Mouse (Mus musculus) MEL (cell line): ENCODE measurements around the gene Enpp7.

ENCODE experiments used
- CHD1 ChIP-seq: IDR thresholded peaks from 2 replicates; pipeline ENCODE4 v1.6.1; 2012; ENCODE audit warnings: low read depth, mild to moderate bottlenecking, inconsistent platforms, low read length, improper control_type of control experiment
- CTCF ChIP-seq, 3 experiments: IDR thresholded peaks in 2 of 3; conservative IDR thresholded peaks in 1 of 3; 2 replicates each; pipeline ENCODE4 v1.5.1; 2011 to 2012; ENCODE audit warnings: low read length in 3 of 3, low read depth in 2 of 3, mild to moderate bottlenecking in 2 of 3, improper control_type of control experiment in 1 of 3, inconsistent platforms in 1 of 3, mixed read lengths in 1 of 3, moderate library complexity in 1 of 3; ENCODE audit not compliant: control insufficient read depth in 1 of 3, insufficient read depth in 1 of 3, poor library complexity in 1 of 3, severe bottlenecking in 1 of 3
- GATA1 ChIP-seq: IDR thresholded peaks from 2 replicates; pipeline ENCODE4 v1.6.1; 2011; ENCODE audit warnings: low read depth, low read length, improper control_type of control experiment
- HCFC1 ChIP-seq: IDR thresholded peaks from 2 replicates; pipeline ENCODE4 v1.6.1; 2012; ENCODE audit warnings: low read depth, mild to moderate bottlenecking, inconsistent platforms, low read length, improper control_type of control experiment, moderate library complexity
- MAFK ChIP-seq: IDR thresholded peaks from 2 replicates; pipeline ENCODE4 v1.6.1; 2011; ENCODE audit warnings: low read depth, mild to moderate bottlenecking, low read length, improper control_type of control experiment, borderline replicate concordance
- MAX ChIP-seq: IDR thresholded peaks from 2 replicates; pipeline ENCODE4 v1.6.1; 2011; ENCODE audit warnings: low read length, improper control_type of control experiment
- POLR2A ChIP-seq, 2 experiments: IDR thresholded peaks; 2 replicates each; pipeline ENCODE4 v1.6.1; 2011 to 2012; ENCODE audit warnings: low read length in 2 of 2, mild to moderate bottlenecking in 2 of 2, control low read depth in 1 of 2, improper control_type of control experiment in 1 of 2, low read depth in 1 of 2, moderate library complexity in 1 of 2; ENCODE audit not compliant: control insufficient read depth in 1 of 2, insufficient read depth in 1 of 2, poor library complexity in 1 of 2
- USF1 ChIP-seq: IDR thresholded peaks from 2 replicates; pipeline ENCODE4 v1.6.1; 2014; ENCODE audit warnings: low read depth, mild to moderate bottlenecking, inconsistent platforms, low read length, improper control_type of control experiment, moderate library complexity
- ZMIZ1 ChIP-seq: IDR thresholded peaks from 2 replicates; pipeline ENCODE4 v1.6.1; 2012; ENCODE audit warnings: low read depth, mild to moderate bottlenecking, inconsistent platforms, low read length, improper control_type of control experiment, moderate library complexity
- ZNF384 ChIP-seq: IDR thresholded peaks from 2 replicates; pipeline ENCODE4 v1.6.1; 2012; ENCODE audit warnings: low read depth, mild to moderate bottlenecking, inconsistent platforms, low read length, improper control_type of control experiment

DNA sequence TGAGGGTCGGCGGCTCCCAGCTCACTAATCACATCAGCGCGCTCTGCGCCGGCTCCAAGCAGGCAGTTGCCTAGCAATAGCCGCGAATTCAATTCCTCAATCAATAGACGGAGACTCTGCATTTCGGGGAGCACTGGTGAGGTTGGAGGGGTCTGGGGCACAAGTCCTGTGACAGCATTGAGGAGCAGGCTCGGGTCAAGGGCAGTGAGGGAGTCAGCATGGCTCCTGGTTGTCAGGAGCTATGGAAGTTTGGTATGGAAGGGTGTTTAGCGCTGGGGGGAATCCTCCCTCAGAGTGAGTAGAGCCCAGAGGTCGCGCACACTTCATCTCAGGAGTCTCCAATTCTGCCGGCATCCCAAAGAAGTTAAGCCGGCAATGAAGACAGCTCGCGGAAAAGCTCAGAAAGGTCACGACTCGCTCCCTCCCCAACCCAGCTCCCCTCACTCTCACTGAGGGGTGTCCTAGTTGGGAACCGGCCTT, 47.7 kb downstream of the Enpp7 start:
- TF ChIP-seq HCFC1 = no peak
- TF ChIP-seq POLR2A (IDR thresholded peaks at IDR 0.05; ENCODE audit: control insufficient read depth in 1 of 2, insufficient read depth in 1 of 2, low read depth in 1 of 2, low read length in 2 of 2, poor library complexity in 1 of 2) = no peak
- no peak for TF ChIP-seq MAFK
- no peak for TF ChIP-seq ZNF384
- no peak for TF ChIP-seq CTCF (IDR thresholded peaks at IDR 0.05 in 2 of 3, conservative IDR thresholded peaks at IDR 0.05 in 1 of 3; ENCODE audit: control insufficient read depth in 1 of 3, insufficient read depth in 1 of 3, low read depth in 2 of 3, low read length in 3 of 3, poor library complexity in 1 of 3, severe bottlenecking in 1 of 3)
- no peak for TF ChIP-seq CHD1
- no peak for TF ChIP-seq GATA1
- no peak for TF ChIP-seq ZMIZ1
- no peak for TF ChIP-seq MAX
- no peak for TF ChIP-seq USF1
